Mouse (Mus musculus) midbrain, postnatal 0 days (tissue): Measurements from ENCODE around the gene Gopc. TPM values are rescaled to one million over a fixed set of nuclear protein-coding genes. Genes with fewer than 3 reads are reported as not detected.

ENCODE experiments used
- ATAC-seq: fragments of 200-750 bp; cut with Nextera tagmentation; 2 replicates; pipeline ENCODE4 v1.8.0; 2017; ENCODE audit warnings: moderate number of reproducible peaks, mild to moderate bottlenecking, moderate TSS enrichment, moderate library complexity; ENCODE audit not compliant: low FRiP score
- DNase-seq: peaks from one replicate; pipeline ENCODE4 v3.0.0-alpha.2; 2015; ENCODE audit warnings: low spot score
- H3K27ac ChIP-seq: fragments of 300-500 bp; sonication (generic); 2 replicates; pipeline ENCODE4 v1.5.1; 2014; ENCODE audit warnings: low read depth, mild to moderate bottlenecking, low read length, mixed read lengths
- H3K27me3 ChIP-seq: fragments of 300-500 bp; sonication (generic); 2 replicates; pipeline ENCODE4 v1.6.1; 2014; ENCODE audit warnings: low read length, control low read depth, mixed read lengths; ENCODE audit not compliant: insufficient read depth
- H3K36me3 ChIP-seq: fragments of 300-500 bp; sonication (generic); 2 replicates; pipeline ENCODE4 v1.6.1; 2014; ENCODE audit warnings: low read length, control low read depth, mixed read lengths; ENCODE audit not compliant: insufficient read depth
- H3K4me1 ChIP-seq: fragments of 300-500 bp; sonication (generic); 2 replicates; pipeline ENCODE4 v1.6.1; 2014; ENCODE audit warnings: mild to moderate bottlenecking, control low read depth, antibody characterized with exemption, low read length, mixed read lengths; ENCODE audit not compliant: insufficient read depth
- H3K4me2 ChIP-seq: fragments of 300-500 bp; sonication (generic); 2 replicates; pipeline ENCODE4 v1.6.1; 2014; ENCODE audit warnings: low read depth, mild to moderate bottlenecking, low read length, mixed read lengths; ENCODE audit not compliant: poor library complexity, severe bottlenecking
- H3K4me3 ChIP-seq: fragments of 300-500 bp; sonication (generic); 2 replicates; pipeline ENCODE4 v1.5.1; 2014; ENCODE audit warnings: low read depth, mild to moderate bottlenecking, low read length, moderate library complexity
- H3K9ac ChIP-seq: fragments of 300-500 bp; sonication (generic); replicated peaks from 2 replicates; pipeline ENCODE4 v1.6.1; 2014; ENCODE audit warnings: mild to moderate bottlenecking, low read length, moderate library complexity, mixed read lengths; ENCODE audit not compliant: poor library complexity, severe bottlenecking
- H3K9me3 ChIP-seq: fragments of 300-500 bp; sonication (generic); 2 replicates; pipeline ENCODE4 v1.6.1; 2016; ENCODE audit warnings: low read length, control low read depth
- CTCF ChIP-seq: IDR thresholded peaks from 2 replicates; pipeline ENCODE4 v1.5.1; 2016; ENCODE audit warnings: antibody characterized with exemption, mild to moderate bottlenecking
- WGBS: fragments of 180-500 bp; shearing (Covaris S2); extraction: QIAGEN DNeasy Blood & Tissue Kit; methylation state at CpG from one replicate; pipeline ENCODE4 v1.1.7; 2014; 5-methylcytosine and 5-hydroxymethylcytosine counted together
- polyA plus RNA-seq: library from polyadenylated mRNA; unstranded; fragments of >200 nt; fragmentation: Nextera tagmentation; extraction: Ambion mirVana; gene quantifications from 2 replicates; pipeline ENCODE4 v1.2.1, GENCODE M21; 2015
- total RNA-seq: library from RNA; depleted of rRNA; stranded (reverse); fragments of >200 nt; gene quantifications from 2 replicates; pipeline ENCODE4 v1.2.3, GENCODE M21; 2014

The Gopc gene
- total and polyA plus RNA-seq, 2 experiments from 2014 or later = 18.0 to 23.1 TPM

- TF ChIP-seq CTCF = peak; percentile 96
Observed at GRCm38 (mm10) chr10:52384823-52385610, 3.1 kb upstream of the Gopc start.

DNA sequence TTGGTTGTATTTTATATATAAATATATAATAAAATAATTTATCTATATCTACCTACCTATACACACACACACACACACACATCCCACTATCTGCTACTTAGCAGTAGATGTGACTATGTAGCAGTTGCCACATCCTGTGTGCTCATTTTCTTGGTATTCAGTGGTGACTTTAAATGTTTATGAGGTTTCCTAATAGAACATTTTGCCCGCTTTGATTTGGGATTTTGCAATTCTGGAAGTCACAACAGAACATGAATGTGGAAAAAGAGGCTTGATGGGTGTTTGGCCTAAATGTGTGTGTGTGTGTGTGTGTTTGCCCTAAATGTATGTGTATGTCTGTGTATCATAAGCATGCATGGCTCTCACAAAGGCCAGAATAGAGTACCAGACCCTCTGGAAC lies 1.6 kb upstream of the Gopc start:
- no peaks in the 10 kb centered on the region for H3K36me3 ChIP-seq
- H3K4me2 ChIP-seq = no peak overlapping the region
- H3K27ac ChIP-seq = no peak overlapping the region
- H3K4me3 ChIP-seq = no peak overlapping the region
- H3K4me1 ChIP-seq = no peaks in the 10 kb centered on the region; the same call in 1 of the 2 replicates
- no peak overlapping the region for H3K9ac ChIP-seq
- TF ChIP-seq CTCF = no peak
- no peaks in the 10 kb centered on the region for H3K9me3 ChIP-seq
- no peaks in the 10 kb centered on the region for H3K27me3 ChIP-seq
- DNase-seq (no peak), ATAC-seq (no peak)
- WGBS = 100% methylated on average over 1 of the region's 1 CpGs

More at GRCm38 (mm10) chr10:52384823-52385610, 3.1 kb upstream of the Gopc start:
- no peaks in the 10 kb centered on the region for H3K27me3 ChIP-seq
- WGBS = 44% methylated on average over 8 of the region's 8 CpGs
- H3K9me3 ChIP-seq = no peaks in the 10 kb centered on the region
- no peak overlapping the region for H3K9ac ChIP-seq
- DNase-seq = peak; percentile 82
- no peaks in the 10 kb centered on the region for H3K36me3 ChIP-seq
- H3K4me1 ChIP-seq = no peaks in the 10 kb centered on the region; the same call in 1 of the 2 replicates
- H3K27ac ChIP-seq = no peak overlapping the region
- no peak overlapping the region for H3K4me3 ChIP-seq
- H3K4me2 ChIP-seq = no peak overlapping the region
- ATAC-seq = no peak

GRCm38 (mm10) chr10:52383022-52383421 lies 1.1 kb upstream of the Gopc start:
- peak overlapping the region; percentile 78 for H3K4me3 ChIP-seq
- ATAC-seq (no peak), DNase-seq (no peak)
- no peaks in the 10 kb centered on the region; the same call in 1 of the 2 replicates for H3K4me1 ChIP-seq
- H3K36me3 ChIP-seq = no peaks in the 10 kb centered on the region
- H3K27ac ChIP-seq = 0 out of 2 replicates have a peak overlapping the region, but pooled peaks have one; percentile 86
- WGBS = 83% methylated on average over 6 of the region's 6 CpGs
- H3K9me3 ChIP-seq = no peaks in the 10 kb centered on the region
- TF ChIP-seq CTCF = no peak
- H3K27me3 ChIP-seq = no peaks in the 10 kb centered on the region
- H3K9ac ChIP-seq = no peak overlapping the region
- H3K4me2 ChIP-seq = peak overlapping the region; percentile 62

DNA sequence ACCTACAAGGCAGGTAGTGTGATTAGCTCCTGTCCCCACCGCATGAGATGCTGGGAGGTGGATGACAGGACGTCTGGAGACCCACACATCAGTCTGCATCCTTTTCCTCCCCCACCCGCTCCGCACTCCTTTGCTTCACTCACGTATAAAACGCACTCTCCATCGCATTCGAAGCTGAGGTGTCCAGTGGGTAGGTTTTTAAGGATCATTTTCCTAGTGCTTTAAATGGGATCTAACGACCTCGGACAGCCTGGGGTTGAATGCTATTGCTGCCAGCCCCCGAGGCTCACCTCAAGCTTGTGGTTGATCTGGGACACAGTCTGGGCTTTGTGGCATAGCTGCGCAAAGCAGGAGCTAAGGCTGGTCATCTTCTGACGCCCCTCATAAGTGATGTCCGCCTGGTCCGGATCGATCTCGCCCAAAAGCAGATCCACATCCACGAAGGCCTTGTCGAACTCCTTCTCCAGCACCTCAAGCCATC lies 563 bp downstream of the Gopc start:
- peak overlapping the region; percentile 86 for H3K27ac ChIP-seq
- H3K9ac ChIP-seq = peak overlapping the region; percentile 82
- no peaks in the 10 kb centered on the region; the same call in 1 of the 2 replicates for H3K4me1 ChIP-seq
- peak overlapping the region; percentile 62 for H3K4me2 ChIP-seq
- WGBS = 0% methylated on average over 19 of the region's 19 CpGs
- H3K9me3 ChIP-seq = no peaks in the 10 kb centered on the region
- H3K27me3 ChIP-seq = no peaks in the 10 kb centered on the region
- H3K4me3 ChIP-seq = peak overlapping the region; percentile 78
- DNase-seq (peak; percentile 49), ATAC-seq (peak; percentile 64)
- no peak for TF ChIP-seq CTCF
- no peaks in the 10 kb centered on the region for H3K36me3 ChIP-seq

DNA sequence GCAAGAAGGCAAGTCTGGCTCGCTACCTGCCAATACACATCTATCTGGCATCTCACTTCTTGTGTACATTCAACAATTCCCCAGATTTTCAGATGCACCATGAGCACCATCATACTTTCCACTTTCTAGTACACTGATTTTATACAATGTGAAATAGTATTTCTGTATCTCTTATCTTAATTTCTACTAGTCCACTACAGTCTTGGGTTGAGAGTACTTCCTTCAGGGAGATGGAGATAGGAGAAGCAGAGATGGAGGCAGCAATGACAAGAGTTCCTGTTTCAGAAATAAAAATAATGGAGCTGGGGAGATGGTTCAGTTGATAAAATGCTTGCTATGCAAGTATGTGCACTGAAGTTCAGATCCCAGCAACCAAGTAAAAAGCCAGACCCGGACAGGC lies 4.1 kb downstream of the Gopc start:
- H3K4me3 ChIP-seq = no peak overlapping the region
- no peaks in the 10 kb centered on the region for H3K36me3 ChIP-seq
- ATAC-seq (no peak), DNase-seq (no peak)
- H3K4me2 ChIP-seq = no peak overlapping the region
- H3K4me1 ChIP-seq = no peaks in the 10 kb centered on the region
- no peaks in the 10 kb centered on the region for H3K27me3 ChIP-seq
- no peak overlapping the region for H3K9ac ChIP-seq
- WGBS = 89% methylated on average over 2 of the region's 2 CpGs
- no peaks in the 10 kb centered on the region for H3K9me3 ChIP-seq
- no peak for TF ChIP-seq CTCF
- H3K27ac ChIP-seq = no peak overlapping the region

DNA sequence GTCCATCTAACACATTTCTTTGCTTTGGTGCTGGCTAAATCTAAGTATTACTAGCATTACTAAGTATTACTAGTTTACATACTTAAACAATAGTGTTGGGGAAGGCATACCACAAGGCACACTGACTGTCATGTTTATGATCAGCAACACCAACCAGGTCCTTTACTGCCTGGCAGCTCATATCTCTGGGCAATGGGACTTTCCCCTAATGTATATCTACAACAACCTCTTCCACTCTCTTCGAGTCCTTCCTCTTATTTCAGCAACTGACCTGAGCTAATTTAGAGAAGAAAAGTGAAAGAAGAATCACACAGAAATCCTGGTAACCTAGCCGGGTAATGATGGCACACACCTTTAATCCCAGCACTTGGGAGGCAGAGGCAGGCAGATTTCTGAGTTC lies 5.5 kb downstream of the Gopc start:
- no peak for ATAC-seq
- no peak for TF ChIP-seq CTCF
- H3K27ac ChIP-seq = no peak overlapping the region
- H3K36me3 ChIP-seq = no peaks in the 10 kb centered on the region
- H3K27me3 ChIP-seq = no peaks in the 10 kb centered on the region
- no peaks in the 10 kb centered on the region for H3K4me1 ChIP-seq
- no peaks in the 10 kb centered on the region for H3K9me3 ChIP-seq
- WGBS = 96% methylated on average over 2 of the region's 2 CpGs
- no peak for DNase-seq
- no peak overlapping the region for H3K9ac ChIP-seq
- H3K4me3 ChIP-seq = no peak overlapping the region
- no peak overlapping the region for H3K4me2 ChIP-seq
